Mouse (Mus musculus) C2C12 (cell line): Measurements from ENCODE around the gene Nkapl.

Experiments used
- CEBPB ChIP-seq: IDR thresholded peaks from one replicate; pipeline ENCODE4 v1.6.1; 2011; ENCODE audit warnings: low read depth, mild to moderate bottlenecking, control low read depth, moderate library complexity
- CTCF ChIP-seq: IDR thresholded peaks from one replicate; pipeline ENCODE4 v1.5.1; 2011; ENCODE audit not compliant: control insufficient read depth, insufficient read depth, insufficient read length
- FOSL1 ChIP-seq: IDR thresholded peaks from one replicate; pipeline ENCODE4 v1.8.0; 2011; ENCODE audit warnings: mild to moderate bottlenecking, low read length; ENCODE audit not compliant: poor library complexity, insufficient read depth, severe bottlenecking
- MAX ChIP-seq: IDR thresholded peaks from one replicate; pipeline ENCODE4 v1.6.1; 2011; ENCODE audit warnings: mild to moderate bottlenecking, control low read depth
- MYOD1 ChIP-seq: IDR thresholded peaks from one replicate; pipeline ENCODE4 v1.6.1; 2011; ENCODE audit warnings: low read depth; ENCODE audit not compliant: control insufficient read depth, insufficient read length
- MYOG ChIP-seq: IDR thresholded peaks from one replicate; pipeline ENCODE4 v1.6.1; 2011; ENCODE audit not compliant: control insufficient read depth, insufficient read length; ENCODE audit errors: extremely low read depth
- USF1 ChIP-seq: IDR thresholded peaks from one replicate; pipeline ENCODE4 v1.6.1; 2011; ENCODE audit warnings: low read depth, mild to moderate bottlenecking, control low read depth, moderate library complexity

DNA sequence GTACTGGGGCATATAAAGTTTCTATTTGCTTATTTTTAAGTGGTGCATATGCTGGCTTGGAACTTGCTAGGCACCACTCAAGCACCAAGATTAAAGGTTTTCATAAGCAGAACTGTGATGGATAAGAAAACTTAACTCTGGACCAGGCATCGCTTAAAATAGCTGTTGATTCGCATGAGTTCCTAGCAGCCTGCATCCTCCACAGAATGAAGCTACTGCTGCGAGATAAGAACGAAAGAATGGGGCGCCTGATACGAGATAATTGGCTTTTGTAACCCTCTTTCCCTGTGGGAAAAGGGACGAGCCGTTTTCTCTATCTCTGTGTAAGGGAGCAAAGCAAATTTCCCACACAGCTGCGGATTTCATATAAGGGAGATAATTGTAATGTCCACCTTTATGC is 788 bp upstream of the Nkapl start:
- no peak for TF ChIP-seq MAX
- no peak for TF ChIP-seq CTCF
- TF ChIP-seq MYOG, result no peak
- no peak for TF ChIP-seq USF1
- no peak for TF ChIP-seq CEBPB
- TF ChIP-seq MYOD1, result no peak
- TF ChIP-seq FOSL1, result no peak
